Mouse (Mus musculus) bone marrow, adult 2 months (tissue): ENCODE data around the gene Jmjd1c.

ENCODE experiments used
- CTCF ChIP-seq: fragments of 200-500 bp; IDR thresholded peaks from 2 replicates; pipeline ENCODE4 v1.5.1; 2011; ENCODE audit warnings: low read length, control low read depth; ENCODE audit not compliant: control insufficient read depth, insufficient read depth
- POLR2A ChIP-seq: fragments of 200-500 bp; IDR thresholded peaks from 2 replicates; pipeline ENCODE4 v1.6.1; 2011; ENCODE audit warnings: low read depth, mild to moderate bottlenecking, control low read depth, low read length, borderline replicate concordance; ENCODE audit not compliant: control insufficient read depth

GRCm38 (mm10) chr10:67186489-67186888 lies 90.6 kb downstream of the Jmjd1c start:
- TF ChIP-seq CTCF = no peak
- TF ChIP-seq POLR2A = no peak
